Mouse (Mus musculus): Measurements from ENCODE around the gene Vps37b. TPM values are rescaled to one million over a fixed set of nuclear protein-coding genes. Genes with fewer than 3 reads are reported as not detected.

Vps37b gene
- polyA plus RNA-seq, 1 experiment from 2014 or later = 52.3 TPM

DNA sequence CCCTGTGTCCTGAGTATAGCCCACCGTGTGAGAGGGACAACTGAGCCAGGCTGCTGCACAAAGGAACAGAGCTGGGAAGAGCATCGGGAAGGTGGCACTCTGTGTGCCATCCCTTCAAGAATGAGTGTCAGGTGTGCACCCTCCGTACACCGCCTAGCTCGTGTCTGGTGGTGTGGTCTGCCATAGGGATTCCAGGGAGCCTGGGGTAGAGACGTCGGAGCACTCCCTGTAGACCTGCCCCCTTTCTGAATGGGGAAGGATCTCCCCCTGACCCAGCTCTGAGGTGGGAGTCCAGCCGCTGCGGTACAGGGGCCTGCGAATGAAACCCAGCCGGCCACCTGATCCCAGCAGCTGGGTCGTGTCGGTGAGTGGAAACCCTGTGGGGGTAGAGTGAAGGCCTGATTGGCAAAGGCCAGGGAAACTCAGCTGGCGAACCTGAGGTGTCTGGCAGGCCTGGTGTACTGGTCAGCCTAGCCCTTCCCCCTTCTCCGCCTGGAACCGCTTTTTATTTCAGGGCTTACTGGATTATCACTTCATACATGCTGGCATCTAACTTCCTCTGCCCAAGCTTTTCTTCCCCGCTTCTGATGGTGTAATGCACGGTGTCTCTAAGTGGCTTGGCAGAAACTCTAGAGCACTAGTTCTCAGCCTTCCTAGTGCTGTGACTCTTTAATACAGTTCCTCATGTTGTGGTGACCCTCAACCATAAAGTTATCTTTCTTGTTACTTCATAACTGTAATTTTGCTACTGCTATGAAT, 52.7 kb downstream of the Vps37b start:
- WGBS = 86% methylated on average over 18 of the region's 18 CpGs
- no peak for ATAC-seq (ENCODE audit: insufficient read depth, low FRiP score, low TSS enrichment)
- H3K36me3 ChIP-seq (ENCODE audit: control insufficient read depth, insufficient read depth, low read length) = no peaks in the 10 kb centered on the region

DNA sequence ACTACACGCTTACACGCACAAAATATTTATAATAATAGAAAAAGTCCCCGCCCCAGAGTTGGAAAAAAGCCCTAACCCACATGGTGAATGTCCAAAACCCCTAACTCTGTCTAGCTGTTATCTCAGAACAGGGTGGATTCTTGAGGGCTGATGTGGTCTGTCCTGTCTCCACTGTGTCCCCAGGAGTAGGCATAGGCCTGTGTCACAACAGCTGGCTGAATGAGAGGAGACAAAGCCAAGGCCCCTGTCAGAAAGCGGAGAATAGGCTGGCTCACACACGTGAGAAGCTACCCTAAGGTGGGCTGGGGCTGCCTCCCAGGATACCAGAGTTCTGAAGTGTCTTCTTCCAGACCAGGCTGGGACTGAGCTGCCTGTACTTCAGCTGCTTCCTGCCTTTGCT, 53.9 kb downstream of the Vps37b start:
- Histone ChIP-seq H3K4me3 (ENCODE audit: low read depth, low read length) (no peak overlapping the region), H3K27ac (ENCODE audit: low read depth, low read length) (no peak overlapping the region), H3K9ac (ENCODE audit: low read length) (no peak overlapping the region), H3K4me2 (ENCODE audit: low read depth) (no peak overlapping the region), H3K36me3 (ENCODE audit: control insufficient read depth, insufficient read depth, low read length) (no peaks in the 10 kb centered on the region), H3K9me3 (ENCODE audit: control insufficient read depth, low read length) (no peaks in the 10 kb centered on the region), H3K4me1 (ENCODE audit: control insufficient read depth, insufficient read depth, low read length) (0 out of 2 replicates have a peak, but pooled peaks cover 5% of the 10 kb centered on the region), H3K27me3 (ENCODE audit: control insufficient read depth, insufficient read depth, low read length) (peaks cover 19% of the 10 kb centered on the region)
- 83% methylated on average over 5 of the region's 5 CpGs for WGBS
- no peak for DNase-seq (ENCODE audit: low spot score)
- no peak for ATAC-seq (ENCODE audit: insufficient read depth, low FRiP score, low TSS enrichment)

More for the DNA sequence above, 52.7 kb downstream of the Vps37b start:
- Histone ChIP-seq H3K4me1 (ENCODE audit: control insufficient read depth, insufficient read depth, low read length) (0 out of 2 replicates have a peak, but pooled peaks cover 4% of the 10 kb centered on the region), H3K4me3 (ENCODE audit: low read depth, low read length) (no peak overlapping the region), H3K9me3 (ENCODE audit: control insufficient read depth, low read length) (no peaks in the 10 kb centered on the region), H3K27ac (ENCODE audit: low read depth, low read length) (no peak overlapping the region), H3K4me2 (ENCODE audit: low read depth) (no peak overlapping the region), H3K9ac (ENCODE audit: low read length) (no peak overlapping the region), H3K27me3 (ENCODE audit: control insufficient read depth, insufficient read depth, low read length) (peaks cover 17% of the 10 kb centered on the region; the same call in 1 of the 2 replicates)
- DNase-seq (ENCODE audit: low spot score) = no peak

DNA sequence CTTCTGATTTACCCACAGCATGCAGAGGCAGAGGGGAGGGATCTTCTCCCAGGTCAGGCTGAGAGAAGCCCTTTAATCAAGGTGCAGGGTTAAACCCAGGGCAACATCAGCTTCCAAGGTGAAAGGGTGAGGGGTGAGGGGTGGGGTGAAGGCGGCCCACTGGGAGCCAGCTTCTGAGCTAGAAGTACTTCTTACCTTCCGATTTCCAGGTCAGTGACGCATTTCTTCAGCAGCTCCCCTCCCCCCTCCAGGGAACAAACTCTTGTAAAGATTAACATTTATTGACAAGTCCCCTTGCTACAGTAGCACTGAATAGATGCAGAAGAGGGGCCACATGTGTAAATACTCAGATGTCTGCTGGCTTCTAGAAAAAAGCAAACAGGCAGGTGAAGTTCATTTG, 54.8 kb downstream of the Vps37b start:
- DNase-seq (ENCODE audit: low spot score) (no peak), ATAC-seq (ENCODE audit: insufficient read depth, low FRiP score, low TSS enrichment) (no peak)
- H3K9ac ChIP-seq (ENCODE audit: low read length) = no peak overlapping the region
- H3K9me3 ChIP-seq (ENCODE audit: control insufficient read depth, low read length) = no peaks in the 10 kb centered on the region
- no peaks in the 10 kb centered on the region for H3K36me3 ChIP-seq (ENCODE audit: control insufficient read depth, insufficient read depth, low read length)
- no peak overlapping the region for H3K27ac ChIP-seq (ENCODE audit: low read depth, low read length)
- peaks cover 19% of the 10 kb centered on the region for H3K27me3 ChIP-seq (ENCODE audit: control insufficient read depth, insufficient read depth, low read length)
- 0 out of 2 replicates have a peak, but pooled peaks cover 5% of the 10 kb centered on the region for H3K4me1 ChIP-seq (ENCODE audit: control insufficient read depth, insufficient read depth, low read length)
- no peak overlapping the region for H3K4me3 ChIP-seq (ENCODE audit: low read depth, low read length)
- 36% methylated on average over 3 of the region's 3 CpGs for WGBS
- no peak overlapping the region for H3K4me2 ChIP-seq (ENCODE audit: low read depth)

DNA sequence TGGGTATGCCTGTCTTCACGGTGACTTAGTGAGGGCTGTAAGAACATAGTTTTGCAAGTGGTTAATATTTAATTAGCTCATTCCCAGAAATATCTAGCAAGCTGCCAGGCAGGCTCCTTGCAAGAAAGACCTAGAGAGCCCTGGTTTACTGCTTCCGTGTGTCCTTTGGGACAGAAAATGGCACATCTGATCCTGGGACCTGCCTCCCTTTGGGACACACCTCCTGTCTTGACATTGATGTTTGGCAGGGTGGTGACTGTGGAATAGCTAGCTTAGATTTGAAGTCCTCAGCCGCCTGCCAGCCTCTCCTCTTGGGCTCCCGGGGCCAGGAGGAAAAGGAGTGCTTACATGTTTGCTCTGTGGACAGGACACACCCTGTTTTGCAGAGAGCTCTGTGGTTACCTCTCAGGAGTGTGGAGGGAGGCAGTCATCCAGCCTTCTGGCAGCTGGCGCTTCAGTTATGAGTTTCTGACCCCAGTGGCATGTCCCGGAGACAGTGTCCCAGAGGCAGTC, 56.3 kb downstream of the Vps37b start:
- H3K9me3 ChIP-seq (ENCODE audit: control insufficient read depth, low read length) = no peaks in the 10 kb centered on the region
- H3K4me2 ChIP-seq (ENCODE audit: low read depth) = no peak overlapping the region
- no peak overlapping the region for H3K4me3 ChIP-seq (ENCODE audit: low read depth, low read length)
- no peak for DNase-seq (ENCODE audit: low spot score)
- WGBS = 83% methylated on average over 6 of the region's 6 CpGs
- H3K4me1 ChIP-seq (ENCODE audit: control insufficient read depth, insufficient read depth, low read length) = 0 out of 2 replicates have a peak, but pooled peaks cover 5% of the 10 kb centered on the region
- H3K27ac ChIP-seq (ENCODE audit: low read depth, low read length) = no peak overlapping the region
- H3K27me3 ChIP-seq (ENCODE audit: control insufficient read depth, insufficient read depth, low read length) = peaks cover 19% of the 10 kb centered on the region
- no peak overlapping the region for H3K9ac ChIP-seq (ENCODE audit: low read length)
- H3K36me3 ChIP-seq (ENCODE audit: control insufficient read depth, insufficient read depth, low read length) = no peaks in the 10 kb centered on the region
- no peak for ATAC-seq (ENCODE audit: insufficient read depth, low FRiP score, low TSS enrichment)

DNA sequence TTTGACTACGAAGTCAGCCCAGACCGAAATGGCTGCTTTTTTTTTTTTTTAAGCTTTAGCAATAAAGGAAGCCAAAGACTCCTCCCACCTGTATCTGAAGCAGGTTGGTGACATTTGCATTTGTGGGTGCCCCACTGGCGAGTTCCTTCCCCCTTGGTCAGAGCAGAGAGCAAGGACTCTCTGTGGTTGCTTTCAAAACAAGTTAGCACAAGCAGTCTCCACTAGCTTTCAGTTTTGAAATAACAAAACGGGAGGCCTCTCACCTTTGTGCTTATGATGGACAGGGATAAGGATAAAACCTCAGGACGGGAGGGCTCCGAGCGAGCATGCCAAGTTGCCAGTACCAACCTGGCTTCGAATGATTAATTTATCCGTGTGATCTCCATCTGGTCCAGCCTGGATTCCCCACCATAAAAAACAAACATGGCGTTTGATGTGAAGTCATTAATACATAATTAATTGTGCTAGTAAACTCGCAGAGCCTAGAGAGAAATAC, 57.4 kb downstream of the Vps37b start:
- H3K9ac ChIP-seq (ENCODE audit: low read length) = no peak overlapping the region
- ATAC-seq (ENCODE audit: insufficient read depth, low FRiP score, low TSS enrichment) (no peak), DNase-seq (ENCODE audit: low spot score) (no peak)
- no peak overlapping the region for H3K27ac ChIP-seq (ENCODE audit: low read depth, low read length)
- no peaks in the 10 kb centered on the region for H3K9me3 ChIP-seq (ENCODE audit: control insufficient read depth, low read length)
- WGBS = 33% methylated on average over 11 of the region's 11 CpGs
- H3K27me3 ChIP-seq (ENCODE audit: control insufficient read depth, insufficient read depth, low read length) = peaks cover 19% of the 10 kb centered on the region
- peak overlapping the region; percentile 69 for H3K4me3 ChIP-seq (ENCODE audit: low read depth, low read length)
- no peaks in the 10 kb centered on the region for H3K36me3 ChIP-seq (ENCODE audit: control insufficient read depth, insufficient read depth, low read length)
- peak overlapping the region; percentile 88 for H3K4me2 ChIP-seq (ENCODE audit: low read depth)
- 0 out of 2 replicates have a peak, but pooled peaks cover 5% of the 10 kb centered on the region for H3K4me1 ChIP-seq (ENCODE audit: control insufficient read depth, insufficient read depth, low read length)

DNA sequence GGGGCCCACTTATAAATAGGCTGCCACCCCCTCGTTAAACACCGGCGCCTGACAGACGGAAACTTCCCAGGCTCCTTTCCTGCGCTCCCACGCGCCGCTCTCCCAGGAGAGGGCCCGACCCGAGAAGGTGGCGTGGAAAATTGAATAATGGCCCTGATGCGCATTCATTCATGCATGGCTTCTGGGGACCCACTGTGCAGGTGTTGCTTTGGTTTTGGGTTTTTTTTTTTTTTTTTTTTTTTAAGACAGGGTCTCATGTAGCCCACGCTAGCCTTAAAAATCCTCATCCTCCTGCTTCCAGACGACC, 57.9 kb downstream of the Vps37b start:
- H3K27ac ChIP-seq (ENCODE audit: low read depth, low read length) = no peak overlapping the region
- 0% methylated on average over 14 of the region's 14 CpGs for WGBS

DNA sequence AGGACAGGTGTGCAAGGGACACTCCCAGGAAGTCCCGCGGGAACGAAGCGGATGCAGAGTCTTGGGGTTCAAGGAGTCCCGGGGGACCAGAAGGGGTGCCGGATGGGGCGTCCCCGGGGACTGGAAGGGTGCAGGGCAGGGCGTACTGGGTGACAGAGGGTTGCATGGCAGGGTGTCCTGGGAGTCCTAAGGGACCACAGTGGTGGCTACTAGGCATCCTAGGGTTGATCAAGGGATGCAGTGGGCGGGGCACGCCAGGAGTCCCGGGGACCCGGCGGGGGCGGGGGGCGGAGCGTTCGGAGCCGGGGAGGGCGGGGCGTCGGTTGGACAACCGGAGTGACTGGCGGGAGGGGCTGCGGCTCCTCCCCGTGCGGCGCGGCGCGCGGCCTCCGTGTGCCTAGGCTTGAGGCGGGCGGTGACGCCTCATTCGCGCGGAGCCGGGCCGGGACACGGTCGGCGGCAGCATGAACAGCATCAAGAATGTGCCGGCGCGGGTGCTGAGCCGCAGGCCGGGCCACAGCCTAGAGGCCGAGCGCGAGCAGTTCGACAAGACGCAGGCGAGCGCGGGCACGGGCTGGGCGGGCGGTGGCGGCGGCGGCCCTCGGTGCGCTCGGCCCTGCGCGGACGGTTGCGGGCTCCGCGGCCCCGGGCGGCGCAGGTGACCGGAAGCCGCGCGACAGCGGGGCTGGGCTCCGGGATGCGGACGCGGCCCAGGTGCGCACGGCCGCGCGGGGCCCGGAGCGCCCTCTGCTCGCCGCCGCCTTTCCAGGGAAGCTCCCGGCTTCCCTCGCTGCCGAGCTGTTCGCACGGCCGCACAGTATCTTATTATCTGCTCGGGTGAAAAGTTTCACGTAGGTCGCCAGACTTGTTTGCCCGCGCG, 58.5 kb downstream of the Vps37b start, which contains the start of gene Hip1r:
TSS of gene Hip1r (plus strand) at position 330 of the 880 bp plus-strand sequence.
- Histone ChIP-seq H3K4me1 (ENCODE audit: control insufficient read depth, insufficient read depth, low read length) (0 out of 2 replicates have a peak, but pooled peaks cover 5% of the 10 kb centered on the region), H3K27ac (ENCODE audit: low read depth, low read length) (no peak within 1 kb of the TSS), H3K27me3 (ENCODE audit: control insufficient read depth, insufficient read depth, low read length) (peaks cover 17% of the 10 kb centered on the region), H3K9me3 (ENCODE audit: control insufficient read depth, low read length) (no peaks in the 10 kb centered on the region), H3K36me3 (ENCODE audit: control insufficient read depth, insufficient read depth, low read length) (no peaks in the 10 kb centered on the region), H3K4me2 (ENCODE audit: low read depth) (peak within 1 kb of the TSS; percentile 88), H3K4me3 (ENCODE audit: low read depth, low read length) (peak within 1 kb of the TSS; percentile 69), H3K9ac (ENCODE audit: low read length) (peak within 1 kb of the TSS; percentile 59)
- peak; percentile 66 for DNase-seq (ENCODE audit: low spot score)
- peak; percentile 58 for ATAC-seq (ENCODE audit: insufficient read depth, low FRiP score, low TSS enrichment)
- WGBS = 2% methylated on average over 61 of the region's 106 CpGs

More for the DNA sequence above, 57.9 kb downstream of the Vps37b start:
- no peaks in the 10 kb centered on the region for H3K36me3 ChIP-seq (ENCODE audit: control insufficient read depth, insufficient read depth, low read length)
- H3K27me3 ChIP-seq (ENCODE audit: control insufficient read depth, insufficient read depth, low read length) = peaks cover 17% of the 10 kb centered on the region
- H3K4me3 ChIP-seq (ENCODE audit: low read depth, low read length) = peak overlapping the region; percentile 69
- H3K4me2 ChIP-seq (ENCODE audit: low read depth) = peak overlapping the region; percentile 88
- H3K4me1 ChIP-seq (ENCODE audit: control insufficient read depth, insufficient read depth, low read length) = 0 out of 2 replicates have a peak, but pooled peaks cover 5% of the 10 kb centered on the region
- H3K9me3 ChIP-seq (ENCODE audit: control insufficient read depth, low read length) = no peaks in the 10 kb centered on the region
- no peak for DNase-seq (ENCODE audit: low spot score)
- no peak for ATAC-seq (ENCODE audit: insufficient read depth, low FRiP score, low TSS enrichment)
- H3K9ac ChIP-seq (ENCODE audit: low read length) = peak overlapping the region; percentile 59

DNA sequence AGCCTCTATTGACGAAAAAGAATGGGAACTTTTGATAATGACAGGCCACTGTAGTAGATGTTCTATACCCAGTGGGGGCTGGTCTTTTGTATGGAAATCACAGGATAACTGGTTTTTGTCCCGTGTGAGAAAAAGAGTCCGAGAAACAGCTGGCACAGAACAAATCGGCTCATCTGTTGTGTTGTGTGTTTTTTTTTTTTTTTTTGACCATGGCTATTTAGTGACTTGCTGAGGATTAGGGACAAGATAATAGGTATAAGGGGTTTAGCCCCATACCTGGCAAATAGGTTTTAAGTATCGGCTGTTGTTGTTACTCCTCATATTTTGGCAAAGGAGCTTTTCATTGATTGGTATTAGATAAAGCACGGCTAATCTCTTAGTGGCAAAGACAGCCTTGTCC, 59.6 kb downstream of the Vps37b start:
- Histone ChIP-seq H3K27ac (ENCODE audit: low read depth, low read length) (no peak overlapping the region), H3K9me3 (ENCODE audit: control insufficient read depth, low read length) (no peaks in the 10 kb centered on the region), H3K27me3 (ENCODE audit: control insufficient read depth, insufficient read depth, low read length) (peaks cover 17% of the 10 kb centered on the region), H3K9ac (ENCODE audit: low read length) (no peak overlapping the region), H3K4me3 (ENCODE audit: low read depth, low read length) (no peak overlapping the region), H3K4me1 (ENCODE audit: control insufficient read depth, insufficient read depth, low read length) (0 out of 2 replicates have a peak, but pooled peaks cover 5% of the 10 kb centered on the region), H3K4me2 (ENCODE audit: low read depth) (no peak overlapping the region), H3K36me3 (ENCODE audit: control insufficient read depth, insufficient read depth, low read length) (no peaks in the 10 kb centered on the region)
- WGBS = 72% methylated on average over 6 of the region's 6 CpGs
- no peak for DNase-seq (ENCODE audit: low spot score)
- no peak for ATAC-seq (ENCODE audit: insufficient read depth, low FRiP score, low TSS enrichment)

All from neural tube, embryonic 11.5 days (tissue).